Mouse (Mus musculus): Measurements from ENCODE around the gene Creb3l1.

Creb3l1 gene

GRCm38 (mm10) chr2:91997905-91998608, 26.2 kb downstream of the Creb3l1 start:
- DNase-seq = no peak

GRCm38 (mm10) chr2:91996006-91996405, 28.3 kb downstream of the Creb3l1 start:
- no peak for DNase-seq

- DNase-seq = no peak
These were observed 30.9 kb downstream of the Creb3l1 start for GRCm38 (mm10) chr2:91993409-91993808.

GRCm38 (mm10) chr2:91989750-91990149, 34.6 kb downstream of the Creb3l1 start:
- DNase-seq = no peak

GRCm38 (mm10) chr2:91987542-91987941, 36.8 kb downstream of the Creb3l1 start:
- peak; percentile 97 for DNase-seq

- no peak for DNase-seq
These were observed 38.2 kb downstream of the Creb3l1 start for GRCm38 (mm10) chr2:91986071-91986470.

GRCm38 (mm10) chr2:91984906-91985525, 39.3 kb downstream of the Creb3l1 start:
- DNase-seq = no peak

- no peak for DNase-seq
These were observed 39.9 kb downstream of the Creb3l1 start for GRCm38 (mm10) chr2:91984439-91984838.

GRCm38 (mm10) chr2:91980830-91981229, 43.5 kb downstream of the Creb3l1 start:
- DNase-seq = no peak

GRCm38 (mm10) chr2:91980245-91980644, 44.1 kb downstream of the Creb3l1 start:
- DNase-seq = no peak

GRCm38 (mm10) chr2:91978547-91978946, 45.8 kb downstream of the Creb3l1 start:
- no peak for DNase-seq

- DNase-seq = no peak
These were observed 46.3 kb downstream of the Creb3l1 start for GRCm38 (mm10) chr2:91977960-91978359.

- no peak for DNase-seq
These were observed 48.4 kb downstream of the Creb3l1 start, which contains the start of gene Dgkz for GRCm38 (mm10) chr2:91975581-91976541. Dgkz (minus strand) TSS chr2:91975864.

GRCm38 (mm10) chr2:91973416-91974135, 50.7 kb downstream of the Creb3l1 start:
- DNase-seq = no peak

- DNase-seq = no peak
These were observed 52.2 kb downstream of the Creb3l1 start for GRCm38 (mm10) chr2:91972121-91972566.

GRCm38 (mm10) chr2:91971231-91972097, 52.8 kb downstream of the Creb3l1 start:
- peak; percentile 62 for DNase-seq

- no peak for DNase-seq
These were observed 56.3 kb downstream of the Creb3l1 start for GRCm38 (mm10) chr2:91967962-91968361.

GRCm38 (mm10) chr2:91966367-91966766, 57.9 kb downstream of the Creb3l1 start:
- no peak for DNase-seq

GRCm38 (mm10) chr2:91965417-91965816, 58.9 kb downstream of the Creb3l1 start:
- no peak for DNase-seq

- no peak for DNase-seq
These were observed 59.6 kb downstream of the Creb3l1 start for GRCm38 (mm10) chr2:91964610-91965204.

- DNase-seq = peak; percentile 96
These were observed 60.8 kb downstream of the Creb3l1 start for GRCm38 (mm10) chr2:91963443-91963932.
